Mouse (Mus musculus) spleen, adult 2 months (tissue): ENCODE results near the gene Nfib.

Source experiments
- CTCF ChIP-seq: fragments of 200-500 bp; IDR thresholded peaks from 2 replicates; pipeline ENCODE4 v1.5.1; 2011; ENCODE audit warnings: mild to moderate bottlenecking, inconsistent platforms; ENCODE audit not compliant: insufficient read depth, insufficient read length, insufficient replicate concordance; ENCODE audit errors: extremely low read depth
- POLR2A ChIP-seq: fragments of 200-500 bp; IDR thresholded peaks from 2 replicates; pipeline ENCODE4 v1.6.1; 2011; ENCODE audit warnings: low read depth, low read length, inconsistent platforms

GRCm38 (mm10) chr4:82513426-82513750 lies 192.2 kb downstream of the Nfib start:
- no peak for TF ChIP-seq CTCF
- TF ChIP-seq POLR2A: no peak
